Mouse (Mus musculus) cerebellum, adult 18-20 months (tissue): ENCODE measurements around the gene Baiap2l1.
"Not testable (repeated sequence)": the region's sequence is repeated elsewhere in the genome, so short reads cannot be mapped to it uniquely, and the experiment has no call there.

Experiments used
- DNase-seq, 2 experiments: peaks; one replicate each; pipeline ENCODE4 v3.0.0; 2021

The Baiap2l1 gene

DNA sequence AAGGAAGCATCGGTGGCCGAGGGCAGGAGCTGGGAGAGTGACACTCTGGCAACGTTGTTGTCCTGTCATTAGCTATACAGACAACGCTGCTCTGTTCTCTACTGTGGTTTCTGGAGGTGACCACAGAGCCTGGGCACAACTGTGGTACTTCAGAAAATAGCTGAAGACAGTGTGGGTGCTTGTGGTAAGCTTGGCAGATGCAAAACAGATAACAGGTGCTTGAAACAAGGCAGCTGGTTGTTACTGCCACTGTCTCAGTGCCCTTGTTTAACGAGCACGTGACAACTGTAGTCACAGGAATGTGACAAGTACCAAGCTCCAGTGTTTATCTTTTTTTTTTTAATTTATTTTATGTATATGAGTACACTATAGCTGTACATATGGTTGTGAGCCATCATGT lies 13.3 kb downstream of the Baiap2l1 start:
- no peak for DNase-seq

DNA sequence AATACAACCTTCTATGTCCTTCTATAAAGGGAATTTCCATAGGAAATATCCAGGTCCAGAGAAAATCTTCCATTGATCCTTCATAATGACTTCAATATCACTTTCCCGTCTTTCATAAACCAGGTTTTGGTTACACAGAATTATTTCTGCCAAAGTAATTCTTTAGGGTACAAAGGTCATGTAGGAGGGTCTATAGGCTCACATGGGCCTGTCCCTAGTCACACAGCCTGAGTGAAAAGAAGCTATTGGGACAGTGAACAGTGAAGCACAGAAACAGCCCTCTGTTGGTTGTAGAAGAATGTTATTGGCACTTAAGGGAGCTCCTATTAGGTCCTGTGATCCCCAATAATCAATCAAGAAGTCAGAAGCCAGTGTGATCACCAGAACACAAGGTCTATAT lies 16.8 kb downstream of the Baiap2l1 start:
- no peak for DNase-seq

DNA sequence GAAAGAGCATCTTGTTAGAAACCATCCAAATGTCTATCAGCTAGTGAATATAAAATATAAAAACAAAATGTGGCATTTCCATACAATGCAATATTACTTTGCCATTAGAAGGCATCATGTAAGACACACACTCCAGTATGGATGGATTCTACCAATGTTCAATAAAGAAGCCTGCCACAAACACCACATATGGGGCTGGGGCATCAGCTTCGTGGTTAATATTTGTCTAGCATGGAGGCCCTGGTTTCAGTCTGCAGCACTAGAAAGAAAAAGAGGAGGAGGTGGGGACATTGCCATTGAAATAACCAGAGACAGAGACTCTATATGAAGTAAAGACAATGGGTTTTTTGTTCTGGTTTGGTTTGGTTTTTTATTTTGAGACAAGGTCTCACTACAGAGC lies 19.1 kb downstream of the Baiap2l1 start:
- DNase-seq = no peak

DNA sequence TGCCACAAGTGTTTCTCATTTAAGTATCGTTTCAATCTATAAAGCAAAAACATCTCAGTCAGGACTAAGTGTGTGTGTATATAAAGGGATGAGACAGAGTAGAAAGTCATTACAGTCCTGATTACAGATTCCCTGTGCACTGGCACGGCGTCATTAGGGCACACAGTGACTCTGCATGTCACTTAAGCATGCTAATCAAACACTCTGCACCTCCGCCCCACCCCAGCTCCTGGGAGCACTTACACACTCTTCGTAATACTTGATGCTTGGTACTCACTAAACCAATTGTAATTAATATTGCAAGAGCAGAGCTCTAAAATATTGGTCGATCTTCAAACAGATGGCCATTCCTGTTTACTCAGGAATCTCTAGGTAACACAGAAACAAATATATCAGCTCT lies 22.6 kb downstream of the Baiap2l1 start:
- DNase-seq = not testable (repeated sequence)

DNA sequence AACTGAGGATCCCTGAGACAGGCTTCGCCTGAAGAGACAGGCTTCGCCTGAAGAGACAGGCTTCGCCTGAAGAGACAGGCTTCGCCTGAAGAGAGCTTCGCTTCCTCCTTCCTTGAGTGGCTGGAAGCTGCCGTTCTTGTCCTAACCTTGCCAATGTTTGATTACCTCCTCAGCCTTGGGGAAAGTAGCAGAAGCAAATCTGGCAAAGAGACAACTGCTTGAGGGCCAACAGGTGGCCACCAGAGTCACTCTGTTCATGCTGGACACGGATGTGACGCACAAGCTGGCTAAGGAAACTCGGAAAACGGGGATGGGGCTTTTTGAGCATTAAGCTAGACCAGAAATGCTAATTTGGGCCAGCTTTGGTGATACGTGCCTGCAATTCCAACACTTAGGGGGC lies 23.9 kb downstream of the Baiap2l1 start:
- DNase-seq = no peak

DNA sequence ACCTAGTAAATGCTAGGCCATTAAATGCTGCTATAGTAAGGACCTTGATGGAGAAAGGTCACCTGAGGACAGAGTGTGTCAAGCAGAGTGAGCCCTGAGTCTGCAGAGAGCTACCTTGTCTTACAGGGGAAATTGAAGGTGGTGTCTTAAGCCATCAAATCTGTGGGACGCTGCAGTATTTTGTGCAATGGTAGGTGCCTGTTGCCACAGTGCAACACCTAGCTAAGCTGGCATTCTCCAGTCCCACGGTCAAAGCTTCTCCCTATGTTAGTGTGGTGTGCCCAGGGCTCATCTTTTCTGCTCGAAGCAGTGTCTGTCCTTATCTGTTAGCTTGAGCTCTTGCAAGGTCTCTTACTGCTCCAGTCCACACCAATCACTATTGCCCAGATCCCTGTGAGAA lies 35.2 kb downstream of the Baiap2l1 start:
- DNase-seq = no peak

DNA sequence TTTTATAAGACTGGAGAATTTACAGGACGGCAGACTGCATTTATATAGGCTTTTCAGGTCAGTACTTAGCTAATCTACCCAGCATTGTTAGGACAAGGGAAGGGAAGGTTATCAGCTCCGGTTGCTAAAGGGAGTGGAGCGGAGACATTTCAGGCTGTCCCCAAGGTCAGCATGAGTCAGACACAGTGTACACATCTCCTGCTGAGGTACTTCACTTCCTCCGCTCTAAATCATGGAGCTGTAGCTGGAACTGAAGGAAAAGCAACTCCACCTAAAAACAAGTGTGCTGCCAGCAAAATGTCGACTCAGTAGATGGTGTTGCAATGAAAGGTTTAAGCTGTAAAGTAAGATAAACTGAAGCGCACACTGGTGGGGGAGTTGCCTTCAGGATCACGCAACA lies 36.2 kb downstream of the Baiap2l1 start:
- no peak for DNase-seq

DNA sequence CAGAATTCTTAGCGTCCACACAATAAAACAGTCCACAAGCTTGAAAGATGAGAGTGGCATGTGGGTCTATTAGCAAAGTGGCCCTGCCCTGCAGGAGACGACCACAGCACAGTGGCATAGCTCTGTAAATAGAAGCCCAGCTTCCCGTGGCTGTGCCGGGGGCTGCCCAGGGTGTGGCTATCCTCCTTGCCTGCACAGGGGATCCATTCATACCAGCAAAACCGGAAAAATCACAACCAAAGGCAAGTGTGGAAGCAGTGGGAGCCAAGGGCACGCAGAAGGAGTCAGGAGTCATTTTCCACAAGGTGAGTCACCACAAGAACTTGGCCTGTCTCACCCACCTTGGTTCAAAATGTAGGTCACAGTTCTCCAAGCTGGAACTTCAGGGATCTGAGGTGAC lies 39.6 kb downstream of the Baiap2l1 start:
- peak in 1 of 2 experiments; percentile 8 for DNase-seq

DNA sequence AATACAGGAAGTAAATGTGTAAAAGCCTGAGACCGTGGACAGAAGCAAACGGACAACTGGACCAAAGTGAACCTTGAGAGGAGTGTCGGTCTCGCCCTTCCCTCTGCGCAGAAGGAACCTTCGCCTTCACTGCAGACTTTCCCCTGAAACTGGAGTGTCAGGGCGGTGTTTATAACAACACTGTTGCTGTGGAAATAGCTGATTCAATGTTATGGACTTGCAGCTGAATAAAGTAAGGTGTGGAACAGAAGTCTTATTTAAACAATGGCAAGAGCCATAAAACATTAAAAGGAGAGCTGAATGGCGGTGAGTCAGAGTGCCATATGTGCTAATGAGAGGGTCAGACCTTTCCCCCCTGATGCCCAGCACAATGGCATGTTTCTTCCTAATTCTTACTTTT lies 40.5 kb downstream of the Baiap2l1 start:
- DNase-seq = no peak

DNA sequence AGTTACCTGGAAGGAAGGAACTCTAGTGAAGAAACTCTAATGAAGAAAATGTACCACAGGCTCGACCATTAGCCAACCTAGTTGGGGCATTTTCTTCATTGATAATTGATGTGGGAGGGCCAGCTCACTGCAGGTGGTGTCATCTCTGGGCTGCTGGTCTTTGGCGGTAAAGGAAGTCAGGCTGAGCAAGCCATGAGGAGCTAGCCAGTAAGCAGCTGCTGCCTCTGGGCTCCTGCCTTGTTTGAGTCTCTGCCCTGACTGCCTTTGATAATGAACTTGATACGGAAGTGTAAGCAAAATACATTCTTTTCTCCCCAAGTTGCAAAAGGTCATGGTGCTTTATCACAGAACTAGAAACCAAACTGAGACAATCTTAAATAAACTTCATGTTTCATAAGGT lies 41.5 kb downstream of the Baiap2l1 start:
- DNase-seq = no peak

DNA sequence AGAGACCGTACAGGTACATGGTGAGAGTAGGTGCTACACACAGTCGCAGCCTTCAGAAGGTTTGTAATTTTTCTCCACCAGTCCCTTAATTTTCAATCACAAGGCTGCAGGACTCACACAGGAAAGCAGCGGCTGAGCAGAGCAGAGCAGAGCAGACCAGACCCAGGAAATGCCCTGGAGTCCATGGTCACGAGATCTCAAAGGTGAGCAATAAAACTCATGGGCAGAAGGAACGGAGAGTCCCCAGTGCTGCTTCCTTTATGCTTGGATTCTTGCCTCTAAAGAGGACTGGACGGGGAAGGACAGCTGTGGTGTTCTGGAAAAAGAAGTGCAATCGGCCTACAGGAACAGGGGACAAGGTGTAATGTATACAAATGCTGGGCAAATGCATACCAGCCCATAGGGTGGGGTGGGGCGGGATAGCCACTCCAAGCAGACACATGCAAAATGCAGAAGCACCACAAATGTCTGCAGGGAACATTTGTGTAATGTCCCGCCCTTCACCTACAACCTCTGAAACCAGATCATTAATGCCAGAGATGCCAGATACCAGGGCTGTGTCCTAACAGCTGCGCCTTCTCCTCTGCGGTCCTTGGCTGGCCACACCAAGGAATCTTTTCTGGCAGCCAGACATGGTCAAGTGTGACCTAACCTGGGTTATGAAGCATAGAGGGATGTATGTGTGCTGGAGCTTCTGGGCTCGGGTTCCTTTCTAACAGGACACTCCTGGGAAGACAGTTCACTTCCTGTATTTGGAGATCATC lies 43.0 kb downstream of the Baiap2l1 start:
- DNase-seq = no peak

DNA sequence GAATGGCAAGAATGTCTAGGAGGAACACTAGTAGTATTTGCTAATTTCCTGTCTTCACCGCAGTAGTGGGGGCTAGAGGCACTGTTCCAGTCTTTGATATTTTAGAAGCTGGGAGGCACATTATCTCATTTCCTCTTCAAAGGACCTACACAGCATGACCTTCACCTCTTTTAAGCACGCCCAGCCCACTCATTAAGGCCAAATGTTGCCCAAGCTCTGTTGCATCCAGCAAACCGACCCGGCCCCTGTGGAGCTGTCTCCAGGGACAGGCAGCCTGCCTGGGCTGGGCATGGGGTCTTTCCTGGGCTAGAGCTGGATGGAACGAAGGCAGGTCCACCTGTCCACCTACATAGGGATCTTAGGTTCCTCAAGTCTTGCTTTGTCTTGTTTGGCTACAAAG lies 44.6 kb downstream of the Baiap2l1 start:
- DNase-seq = no peak

DNA sequence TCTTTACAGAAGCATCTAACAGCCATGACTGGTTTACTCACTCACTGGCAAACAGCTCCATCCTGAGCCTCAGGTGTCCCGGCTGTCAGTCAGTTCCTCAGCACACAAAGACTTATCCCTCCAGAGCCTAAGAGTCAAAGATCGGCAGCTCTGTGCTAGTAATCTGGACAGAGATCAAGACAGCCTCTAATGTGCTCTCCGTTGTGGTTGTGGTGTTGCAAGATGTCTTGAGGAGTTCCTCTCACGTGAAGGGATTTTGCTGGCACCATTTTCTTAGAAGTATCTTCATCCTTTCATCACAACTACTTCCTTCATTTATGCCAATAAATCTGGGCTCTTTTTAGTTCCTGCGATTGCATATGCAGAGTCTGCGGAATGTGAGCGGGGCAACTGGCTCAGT lies 45.7 kb downstream of the Baiap2l1 start:
- DNase-seq = no peak

DNA sequence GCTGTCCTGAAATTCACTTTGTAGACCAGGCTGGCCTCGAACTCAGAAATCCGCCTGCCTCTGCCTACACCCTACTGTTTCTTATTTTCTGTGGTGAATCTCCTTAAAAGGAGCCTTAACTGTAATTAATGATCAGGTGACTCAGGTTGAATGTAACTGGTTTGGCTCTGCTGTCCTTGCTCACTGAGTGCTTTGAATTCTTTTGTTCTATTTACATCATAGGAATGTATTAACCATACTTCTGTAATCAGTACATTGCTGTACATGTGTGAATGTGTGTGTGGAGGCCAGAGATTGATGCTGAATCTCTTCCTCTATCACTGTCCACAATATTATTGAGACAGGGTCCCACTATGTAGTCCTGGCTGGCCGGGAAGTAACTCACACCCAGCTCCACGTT lies 49.0 kb downstream of the Baiap2l1 start:
- DNase-seq = no peak

DNA sequence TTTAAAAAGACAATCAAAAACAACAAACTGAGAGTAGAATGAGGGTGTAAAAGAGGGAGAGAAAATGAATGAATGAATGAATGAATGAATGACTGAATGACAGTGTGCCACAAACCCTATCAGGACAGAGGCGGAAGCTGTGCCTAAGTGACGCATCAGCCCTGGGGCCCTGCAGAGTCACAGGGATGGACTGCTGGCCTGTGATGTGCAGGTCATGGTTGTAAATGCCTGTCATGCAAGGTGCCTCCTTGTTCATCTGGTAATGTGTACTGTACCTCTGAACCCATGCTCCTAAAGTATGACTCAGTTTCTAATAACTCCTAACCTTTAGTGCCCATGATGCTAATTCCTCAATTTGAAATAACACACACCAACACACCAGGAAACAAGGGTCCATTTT lies 54.8 kb downstream of the Baiap2l1 start:
- DNase-seq = no peak

DNA sequence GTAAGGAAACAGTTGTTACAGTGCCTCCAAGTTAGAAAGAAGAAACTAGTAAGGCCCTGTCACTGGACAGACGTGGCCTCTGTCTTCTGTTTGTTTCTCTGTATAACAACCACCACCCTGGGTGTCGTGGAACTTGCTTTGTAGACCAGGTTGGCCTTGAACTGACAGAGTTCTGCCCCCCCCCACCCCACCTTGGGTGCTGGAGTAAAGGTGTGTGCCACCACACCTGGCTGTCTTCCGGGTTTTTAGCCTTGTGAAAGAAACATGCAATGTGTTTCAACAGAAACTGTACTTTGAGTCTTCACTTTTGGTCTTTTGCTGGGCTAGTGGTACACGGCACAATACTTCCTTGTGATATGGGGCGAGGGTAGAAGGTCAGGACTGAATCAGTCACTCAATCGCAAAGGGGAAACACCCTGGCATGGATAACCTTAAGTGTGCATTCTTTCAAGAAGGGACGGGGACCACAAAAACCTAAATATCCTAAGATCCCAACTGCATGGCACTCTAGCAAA lies 61.8 kb downstream of the Baiap2l1 start:
- DNase-seq = no peak

DNA sequence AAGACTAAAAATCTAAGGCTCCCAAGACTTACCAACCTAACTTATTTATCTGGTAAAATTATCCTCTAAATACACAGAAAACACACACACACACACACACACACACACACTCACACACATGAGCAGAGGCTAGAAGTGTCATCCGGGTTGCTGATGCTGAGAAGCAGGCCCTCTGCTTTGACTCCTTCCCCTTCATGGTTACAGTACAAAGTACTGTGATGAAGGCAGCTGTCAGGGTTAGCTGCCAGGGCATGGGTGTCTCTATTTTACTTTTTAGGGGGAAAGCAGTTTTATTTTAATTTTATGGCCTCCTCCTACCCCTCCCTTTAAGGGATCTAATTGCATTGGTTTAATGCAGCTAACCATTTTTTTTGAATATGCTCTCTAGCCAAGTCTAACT lies 62.6 kb downstream of the Baiap2l1 start:
- DNase-seq = no peak

DNA sequence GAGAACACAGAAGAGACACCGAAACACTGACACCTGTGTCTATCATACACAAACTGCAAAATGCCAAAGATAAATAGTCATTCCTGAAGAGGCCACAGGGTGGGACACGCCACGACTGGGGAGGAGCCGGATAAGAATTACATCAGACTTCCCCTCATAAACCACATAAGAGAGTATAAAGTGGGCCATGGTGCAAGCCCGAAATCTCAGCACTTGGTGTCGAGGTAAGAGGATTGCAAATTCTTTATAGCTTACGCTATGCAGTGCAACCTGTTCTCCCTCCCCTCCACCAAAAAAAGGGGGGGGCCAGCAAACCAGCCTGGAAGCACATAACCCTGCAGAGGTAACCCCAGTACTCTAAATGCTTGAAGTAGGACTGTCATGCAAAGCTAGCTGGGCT lies 63.0 kb downstream of the Baiap2l1 start:
- DNase-seq = no peak

DNA sequence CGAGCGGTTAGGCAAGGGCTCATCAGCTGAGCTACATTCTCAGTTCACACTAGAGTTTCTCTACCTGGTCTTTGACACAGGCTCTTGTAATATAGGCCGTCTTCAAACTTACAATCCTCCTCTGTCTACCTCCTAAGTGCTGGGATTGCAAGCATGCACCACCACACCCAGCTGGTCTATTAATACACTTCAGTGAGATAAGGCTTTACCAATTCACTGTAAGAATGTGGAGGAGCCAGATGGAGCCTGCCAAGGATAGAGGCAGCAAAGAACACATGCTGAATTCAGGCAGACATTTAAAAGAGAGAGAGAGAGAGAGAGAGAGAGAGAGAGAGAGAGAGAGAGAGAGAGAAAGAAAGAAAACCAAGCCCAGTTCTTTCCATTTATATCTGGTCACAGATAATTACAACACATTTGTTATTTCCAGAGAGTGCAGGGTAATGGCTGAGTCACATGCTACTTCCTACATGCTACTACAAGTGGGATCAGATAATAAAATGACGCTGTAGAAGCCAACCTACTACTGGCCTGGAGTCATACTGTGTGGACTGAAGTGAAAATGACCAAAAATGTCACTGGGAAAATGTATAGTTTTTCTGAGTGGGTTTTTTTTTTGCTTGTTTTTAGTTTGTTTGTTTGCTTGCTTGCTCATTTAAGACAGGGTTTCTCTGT lies 68.0 kb downstream of the Baiap2l1 start:
- no peak for DNase-seq

DNA sequence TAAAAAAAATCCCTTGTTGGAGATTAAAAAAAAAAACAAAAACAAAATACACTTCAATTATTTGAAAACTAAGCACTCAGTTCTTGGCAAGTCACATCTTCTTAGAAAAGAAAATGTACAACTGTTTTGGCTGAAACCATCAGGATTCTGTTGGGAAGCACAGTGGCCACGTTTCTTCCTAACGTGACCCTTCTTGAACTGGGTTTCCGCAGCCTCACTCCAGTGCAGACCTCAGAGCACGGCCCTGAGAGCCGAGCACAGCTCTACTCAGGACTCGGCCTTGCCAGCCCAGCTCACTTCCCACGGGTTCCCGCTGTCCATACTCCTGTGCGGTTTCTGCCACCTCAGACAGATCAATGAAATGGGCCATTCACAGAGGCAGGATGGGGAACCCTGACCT lies 69.5 kb downstream of the Baiap2l1 start:
- DNase-seq = no peak

DNA sequence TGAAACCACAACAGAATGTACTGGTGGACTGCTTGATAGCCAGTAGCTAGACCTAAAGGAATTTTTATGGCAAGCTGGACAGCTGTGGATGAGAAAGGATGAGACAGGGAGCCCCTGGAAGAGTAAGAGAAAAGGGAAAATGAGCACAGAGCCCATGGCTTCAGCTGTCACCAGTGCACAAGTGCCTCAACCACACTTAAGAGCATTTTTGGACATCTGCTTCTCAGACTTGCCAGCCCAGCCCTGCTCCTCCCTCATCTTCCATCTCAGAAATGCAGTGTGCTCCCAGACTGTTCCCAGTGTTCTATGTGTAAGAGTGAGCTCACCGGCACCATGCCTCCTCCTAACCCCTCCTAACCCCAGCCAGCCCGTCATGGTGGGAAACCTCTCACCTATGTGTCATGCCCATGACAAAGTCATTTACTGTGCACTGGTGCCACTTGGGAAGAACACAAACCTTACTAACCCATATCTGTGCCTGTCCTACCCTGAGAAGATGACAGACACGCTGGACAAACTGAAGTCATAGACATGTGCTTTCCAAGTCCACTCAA lies 70.6 kb downstream of the Baiap2l1 start:
- DNase-seq = no peak

DNA sequence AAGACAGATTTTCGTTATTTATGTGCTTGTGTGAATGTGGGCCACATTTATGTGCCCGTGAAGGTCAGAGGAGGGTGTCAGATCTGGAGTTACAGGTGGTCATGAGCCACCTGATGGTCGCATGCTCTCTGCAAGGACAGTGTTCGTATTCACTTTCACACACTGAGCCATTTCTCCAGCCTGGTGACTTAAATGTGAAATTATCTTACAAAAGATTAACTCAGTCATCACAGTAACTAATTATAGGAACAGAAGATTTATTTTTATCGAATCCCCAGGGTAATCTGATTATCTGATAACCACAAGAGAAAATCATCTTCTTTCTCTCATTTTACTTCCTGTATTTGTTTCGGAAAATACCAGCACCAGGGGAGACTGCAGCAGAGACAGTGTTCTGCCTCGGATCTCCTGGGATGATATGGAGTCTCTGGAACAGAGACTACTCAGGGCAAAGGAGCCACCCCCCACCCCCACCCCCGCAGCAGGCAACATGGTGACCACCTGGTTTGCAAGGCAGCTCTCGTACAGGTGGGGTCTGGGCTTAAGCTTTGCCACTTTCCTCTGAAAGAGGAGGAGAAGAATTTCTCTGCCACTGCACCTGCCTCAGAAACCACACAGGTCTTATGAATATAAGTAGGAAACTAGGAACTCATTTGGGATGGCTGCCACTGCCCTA lies 71.2 kb downstream of the Baiap2l1 start:
- no peak for DNase-seq

DNA sequence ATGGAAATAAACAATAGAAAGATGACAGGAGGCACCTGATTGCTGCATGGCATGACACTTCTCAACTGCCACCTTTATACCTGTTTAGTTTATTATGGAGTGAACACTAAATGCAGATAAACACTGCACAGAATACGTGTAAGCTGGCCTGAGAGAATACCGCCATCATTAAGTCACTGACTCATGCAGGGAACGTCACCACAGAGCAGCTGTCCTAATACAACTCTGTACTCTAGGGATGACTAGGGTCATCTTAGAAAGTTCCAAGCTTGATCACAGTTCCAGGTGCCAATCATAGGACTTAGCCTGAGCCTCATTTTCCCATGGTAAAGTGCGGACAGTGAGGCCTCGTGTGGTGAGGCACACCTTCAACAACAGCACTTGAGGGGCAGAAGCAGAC lies 73.3 kb downstream of the Baiap2l1 start:
- no peak for DNase-seq

DNA sequence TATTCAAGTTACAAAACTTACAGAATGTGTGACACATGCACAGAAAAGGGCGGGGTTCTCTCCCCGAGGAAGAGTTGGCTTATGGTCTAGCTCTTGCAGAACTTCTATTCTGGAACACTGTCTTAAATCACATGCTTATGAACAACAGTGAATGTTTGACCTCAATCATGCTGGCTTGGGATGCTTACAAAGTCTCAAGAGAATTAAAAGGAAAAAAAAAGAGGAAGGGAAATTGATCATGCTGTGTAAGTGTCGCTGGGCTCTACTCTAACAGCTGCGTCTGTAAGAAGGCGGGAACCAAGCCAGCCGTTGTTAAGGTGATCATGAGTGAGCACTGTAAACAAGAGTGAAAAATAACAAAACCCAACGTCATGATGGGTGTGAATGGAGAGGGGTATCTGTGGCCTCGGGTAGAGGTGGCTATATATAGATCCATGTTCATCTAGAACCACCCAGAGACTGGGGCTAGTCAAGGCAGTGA lies 74.3 kb downstream of the Baiap2l1 start:
- no peak for DNase-seq
